Mouse (Mus musculus) CH12.LX (cell line): ENCODE measurements at regions not wholly inside any gene's neighbourhood (a gene's known extent, or its start where the extent isn't known, plus 50 kb on each side); places are given as distances from the start of the nearest gene placed in this dataset.

Experiments
- CTCF ChIP-seq, 2 experiments: IDR thresholded peaks in 1 of 2; conservative IDR thresholded peaks in 1 of 2; 2 replicates each; pipeline ENCODE4 v1.5.1; 2011 to 2012; ENCODE audit warnings: low read depth in 2 of 2, low read length in 2 of 2, improper control_type of control experiment in 1 of 2, inconsistent platforms in 1 of 2, mild to moderate bottlenecking in 1 of 2, moderate library complexity in 1 of 2
- ELF1 ChIP-seq: IDR thresholded peaks from 2 replicates; pipeline ENCODE4 v1.6.1; 2014; ENCODE audit warnings: low read depth, mild to moderate bottlenecking, inconsistent platforms, low read length, improper control_type of control experiment
- EP300 ChIP-seq: IDR thresholded peaks from 2 replicates; pipeline ENCODE4 v1.6.1; 2011; ENCODE audit warnings: low read length, improper control_type of control experiment
- MAX ChIP-seq: IDR thresholded peaks from 2 replicates; pipeline ENCODE4 v1.6.1; 2011; ENCODE audit warnings: low read length, improper control_type of control experiment
- POLR2A ChIP-seq: IDR thresholded peaks from 2 replicates; pipeline ENCODE4 v1.6.1; 2011; ENCODE audit warnings: low read depth, mild to moderate bottlenecking, improper control_type of control experiment, low read length

DNA sequence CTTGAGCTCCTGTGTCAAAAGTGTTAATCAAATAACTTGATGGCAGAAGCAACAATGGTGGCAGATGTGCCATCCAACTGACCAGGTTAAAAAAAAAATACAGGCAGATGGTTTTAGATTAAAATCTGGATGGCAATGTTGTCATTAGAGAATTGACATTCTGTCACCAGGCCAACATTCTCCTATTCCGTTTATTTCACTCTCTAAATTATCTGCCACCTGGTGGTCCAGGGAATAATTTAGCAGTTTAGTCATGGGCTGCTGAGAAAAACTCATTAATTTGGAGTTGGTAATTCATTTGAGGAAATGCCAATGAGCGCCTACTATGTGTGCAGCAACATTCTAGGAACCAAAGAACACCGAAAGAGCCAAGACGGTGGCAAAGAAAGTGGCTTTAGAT lies 232.4 kb upstream of the Sgcd start:
- TF ChIP-seq CTCF (conservative IDR thresholded peaks at IDR 0.05 in 1 of 2, IDR thresholded peaks at IDR 0.05 in 1 of 2; ENCODE audit: low read depth in 2 of 2, low read length in 2 of 2) (no peak), EP300 (no peak), ELF1 (no peak), MAX (no peak), POLR2A (no peak)
